In the genomic region with DNA sequence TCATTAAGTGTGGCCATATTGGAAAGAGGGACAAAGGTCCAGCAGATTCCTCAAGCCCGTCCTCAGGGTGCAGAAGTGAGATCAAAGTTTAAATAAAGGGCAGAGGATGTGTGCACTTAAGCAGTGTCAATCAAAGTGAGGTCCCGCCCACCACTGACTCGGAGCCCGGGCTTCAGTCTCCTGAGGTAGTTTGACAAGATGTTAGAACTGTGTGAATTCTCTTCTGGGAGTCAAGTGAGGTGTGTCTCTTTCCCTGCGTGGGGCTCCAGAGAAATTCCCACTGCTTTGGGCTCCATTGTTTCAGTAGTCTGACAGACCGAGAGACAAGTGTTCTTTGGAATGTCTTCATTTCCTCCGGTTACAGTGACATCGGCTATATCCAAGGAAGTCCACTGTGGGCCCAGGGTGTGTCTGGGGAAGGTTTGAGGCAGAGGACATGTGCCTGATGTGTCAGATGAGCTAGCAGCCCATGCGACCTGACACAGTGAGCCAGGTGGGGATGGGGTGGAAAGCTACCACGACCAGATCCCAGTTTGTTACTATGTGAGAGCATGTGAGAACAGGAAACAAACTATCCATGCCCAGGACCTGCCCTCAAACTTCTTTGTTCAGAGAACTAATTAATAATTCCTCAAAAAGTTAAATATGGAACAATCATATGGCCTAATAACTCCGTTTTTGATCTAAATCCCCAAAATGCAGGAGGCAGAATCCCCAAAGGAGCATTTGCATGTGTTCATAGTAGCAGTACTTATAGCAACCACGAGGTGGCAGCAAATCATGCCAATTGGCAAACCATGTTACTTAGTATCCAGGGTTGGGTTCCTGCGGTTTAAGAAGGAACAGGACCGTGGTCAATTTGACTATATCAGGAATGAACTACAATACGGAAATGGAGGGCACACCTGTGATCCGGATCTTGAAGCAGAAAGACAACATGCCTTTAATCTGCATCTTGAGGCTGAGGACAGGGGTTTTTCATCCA, we compare ENCODE assay signal across 8 mouse cellular contexts. TPM values are rescaled to one million over a fixed set of nuclear protein-coding genes. Genes with fewer than 3 reads are reported as not detected.
DNase-seq lines count a peak whose midpoint lies in the region; ATAC-seq lines count a peak whose summit lies in the region.

No protein-coding gene starts in this region.

- peak overlapping the region; percentile 46 for H3K4me2 ChIP-seq in heart, embryonic 13.5 days
- peak overlapping the region; percentile 62 for H3K4me2 ChIP-seq in liver, embryonic 12.5 days
- 0 out of 2 replicates have a peak overlapping the region, but pooled peaks have one; percentile 24 for H3K4me2 ChIP-seq in stomach, embryonic 15.5 days

- H3K27ac ChIP-seq in heart, embryonic 13.5 days (replicated peaks) = no peak overlapping the region
- no peak overlapping the region for H3K27ac ChIP-seq in liver, embryonic 12.5 days
- no peak overlapping the region for H3K27ac ChIP-seq in stomach, embryonic 15.5 days

- H3K9me3 ChIP-seq in heart, embryonic 13.5 days = no peaks in the 10 kb centered on the region
- no peaks in the 10 kb centered on the region for H3K9me3 ChIP-seq in liver, embryonic 12.5 days (replicated peaks)
- H3K9me3 ChIP-seq in stomach, embryonic 15.5 days = no peaks in the 10 kb centered on the region

- H3K9ac ChIP-seq in heart, embryonic 13.5 days = no peak overlapping the region
- peak overlapping the region; percentile 37 for H3K9ac ChIP-seq in liver, embryonic 12.5 days
- no peak overlapping the region for H3K9ac ChIP-seq in stomach, embryonic 15.5 days

- peaks cover 6% of the 10 kb centered on the region; the same call in 1 of the 2 replicates for H3K4me1 ChIP-seq in heart, embryonic 13.5 days
- H3K4me1 ChIP-seq in liver, embryonic 12.5 days = peaks cover 19% of the 10 kb centered on the region
- no peaks in the 10 kb centered on the region for H3K4me1 ChIP-seq in stomach, embryonic 15.5 days

- 32% methylated on average over 16 of the region's 16 CpGs for WGBS in heart, embryonic 13.5 days
- WGBS in liver, embryonic 12.5 days (ENCODE audit: insufficient replicate concordance) = 22% methylated on average over 16 of the region's 16 CpGs
- WGBS in stomach, embryonic 15.5 days = 34% methylated on average over 16 of the region's 16 CpGs

- peak; percentile 71 for DNase-seq in CD4-positive helper T cell, adult 2 months (ENCODE audit: low read depth, low spot score)
- peak; percentile 87 for DNase-seq in brain, adult 2 months (ENCODE audit: low read depth, low spot score)
- DNase-seq in kidney, postnatal 10 days = peak; percentile 91
- peak; percentile 82 for DNase-seq in neural tube, embryonic 10.5 days (ENCODE audit: extremely low spot score, low spot score)

- no peaks in the 10 kb centered on the region for H3K36me3 ChIP-seq in heart, embryonic 13.5 days
- no peaks in the 10 kb centered on the region for H3K36me3 ChIP-seq in liver, embryonic 12.5 days
- H3K36me3 ChIP-seq in stomach, embryonic 15.5 days = no peaks in the 10 kb centered on the region

- H3K4me3 ChIP-seq in heart, embryonic 13.5 days = peak overlapping the region; percentile 30
- H3K4me3 ChIP-seq in liver, embryonic 12.5 days = peak overlapping the region; percentile 36
- no peak overlapping the region for H3K4me3 ChIP-seq in stomach, embryonic 15.5 days (replicated peaks)

- no peaks in the 10 kb centered on the region for H3K27me3 ChIP-seq in heart, embryonic 13.5 days (replicated peaks)
- H3K27me3 ChIP-seq in liver, embryonic 12.5 days (replicated peaks) = 0 out of 2 replicates have a peak, but pooled peaks cover 3% of the 10 kb centered on the region
- no peaks in the 10 kb centered on the region for H3K27me3 ChIP-seq in stomach, embryonic 15.5 days (replicated peaks)

- peak; percentile 67 for ATAC-seq in erythroblast, adult 5-6 weeks (replicated peaks; ENCODE audit: low FRiP score, poor library complexity, severe bottlenecking)
- 0 out of 2 replicates have a peak, but pooled peaks have one; percentile 29 for ATAC-seq in heart, embryonic 13.5 days (ENCODE audit: extremely low read depth, insufficient number of reproducible peaks, low FRiP score, low TSS enrichment)
- peak; percentile 72 for ATAC-seq in liver, embryonic 12.5 days
- no peak for ATAC-seq in stomach, embryonic 15.5 days (ENCODE audit: insufficient read depth, low FRiP score, low read depth)

RNA-seq across cellular contexts. Expression of a gene that starts 19.6 kb away (rescaled TPM):
- total RNA-seq in erythroblast, adult 5-6 weeks (2015; ENCODE audit: low replicate concordance) = 557 and 663 TPM in 2 replicates
- 973 and 1,053 TPM in 2 replicates for total RNA-seq in erythroblast, adult 5-6 weeks (2017; ENCODE audit: low replicate concordance)
- polyA plus RNA-seq in heart, embryonic 13.5 days (2015; fragmentation: Nextera tagmentation; extraction: Ambion mirVana) = 30.6 and 32.7 TPM in 2 replicates
- polyA plus RNA-seq in liver, embryonic 12.5 days (2016; fragmentation: Nextera tagmentation; extraction: Ambion mirVana) = 66.3 and 74.4 TPM in 2 replicates
- polyA plus RNA-seq in stomach, embryonic 15.5 days (2015; fragmentation: Nextera tagmentation; extraction: Ambion mirVana) = 48.1 and 50.6 TPM in 2 replicates
